In the genomic region with DNA sequence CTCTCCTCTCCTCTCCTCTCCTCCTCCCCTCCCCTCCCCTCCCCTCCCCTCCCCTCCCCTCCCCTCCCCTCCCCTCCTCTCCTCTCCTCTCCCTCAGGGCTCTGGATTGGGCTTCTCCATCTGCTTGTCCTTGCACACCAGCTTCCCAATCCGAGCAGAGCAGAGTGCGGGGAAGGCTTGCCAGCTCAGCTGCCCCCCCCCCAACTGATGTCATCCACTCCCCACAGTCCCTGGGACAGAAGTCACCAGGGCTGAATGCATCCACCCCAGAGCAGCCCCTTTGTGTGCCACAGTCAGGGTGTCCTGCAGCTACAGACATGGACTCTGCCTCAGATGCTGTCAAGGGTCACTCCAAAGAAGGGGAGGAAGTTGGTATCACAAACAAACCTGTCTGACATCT, we compare ENCODE assay signal across 16 mouse cellular contexts. TPM values are rescaled to one million over a fixed set of nuclear protein-coding genes. Genes with fewer than 3 reads are reported as not detected.
DNase-seq lines count a peak whose midpoint lies in the region; ATAC-seq and TF ChIP-seq lines count a peak whose summit lies in the region.
"Had no signal": no experiment of that assay in that cellular context is flagged by ENCODE, and none has a peak within 500 bp of the region (broad histone marks: within the 10 kb centered on the region; RNA-seq: fewer than 3 reads in every experiment).

No protein-coding gene starts in this region.

- H3K4me2 ChIP-seq in midbrain, embryonic 12.5 days (replicated peaks), result peak overlapping the region; percentile 38; the same call in 1 of the 2 replicates
- no peak overlapping the region for H3K4me2 ChIP-seq in intestine, postnatal 0 days (replicated peaks; ENCODE audit: low read depth)
- H3K4me2 ChIP-seq: intestine, embryonic 15.5 days; lung, embryonic 14.5 days had no signal

- 52% methylated on average over 2 of the region's 2 CpGs for WGBS in embryonic facial prominence, embryonic 10.5 days
- WGBS in hindbrain, embryonic 10.5 days, result 18% methylated on average over 2 of the region's 2 CpGs
- WGBS in midbrain, embryonic 12.5 days, result 17% methylated on average over 1 of the region's 2 CpGs
- 67% methylated on average over 2 of the region's 2 CpGs for WGBS in intestine, postnatal 0 days

- 0 out of 2 replicates have a peak overlapping the region, but pooled peaks have one; percentile 37 for H3K9ac ChIP-seq in midbrain, embryonic 12.5 days (replicated peaks)
- no peak overlapping the region for H3K9ac ChIP-seq in intestine, postnatal 0 days (ENCODE audit: low read depth, low read length)
- H3K9ac ChIP-seq: intestine, embryonic 15.5 days; lung, embryonic 14.5 days had no signal

- peaks cover 36% of the 10 kb centered on the region for H3K4me1 ChIP-seq in embryonic facial prominence, embryonic 10.5 days
- H3K4me1 ChIP-seq in hindbrain, embryonic 10.5 days (replicated peaks), result peaks cover 44% of the 10 kb centered on the region
- peaks cover 28% of the 10 kb centered on the region for H3K4me1 ChIP-seq in midbrain, embryonic 12.5 days
- H3K4me1 ChIP-seq in intestine, postnatal 0 days (replicated peaks; ENCODE audit: control insufficient read depth, insufficient read depth, low read length), result no peaks in the 10 kb centered on the region

- H3K36me3 ChIP-seq in embryonic facial prominence, embryonic 10.5 days (replicated peaks), result no peaks in the 10 kb centered on the region
- H3K36me3 ChIP-seq in hindbrain, embryonic 10.5 days, result no peaks in the 10 kb centered on the region
- no peaks in the 10 kb centered on the region for H3K36me3 ChIP-seq in midbrain, embryonic 12.5 days
- H3K36me3 ChIP-seq in intestine, postnatal 0 days (ENCODE audit: control insufficient read depth, insufficient read depth), result no peaks in the 10 kb centered on the region
- H3K36me3 ChIP-seq: intestine, embryonic 15.5 days had no signal

- DNase-seq in brain, adult 2 months (ENCODE audit: low read depth, low spot score), result peak; percentile 36
- no peak for DNase-seq in embryonic facial prominence, embryonic 10.5 days (ENCODE audit: low spot score)
- DNase-seq in hindbrain, embryonic 10.5 days (ENCODE audit: low spot score), result peak; percentile 20
- DNase-seq: cerebellum, adult 18-20 months; heart, adult 2 months; heart, postnatal 10 days; kidney, postnatal 25 days; liver; lung, embryonic 14.5 days had no signal

- no peaks in the 10 kb centered on the region for H3K9me3 ChIP-seq in embryonic facial prominence, embryonic 10.5 days
- no peaks in the 10 kb centered on the region for H3K9me3 ChIP-seq in hindbrain, embryonic 10.5 days
- no peaks in the 10 kb centered on the region for H3K9me3 ChIP-seq in midbrain, embryonic 12.5 days
- H3K9me3 ChIP-seq in intestine, postnatal 0 days (ENCODE audit: control insufficient read depth), result no peaks in the 10 kb centered on the region
- H3K9me3 ChIP-seq: intestine, embryonic 15.5 days had no signal

- ATAC-seq in midbrain, embryonic 12.5 days (ENCODE audit: low FRiP score, low read depth), result no peak
- no peak for ATAC-seq in megakaryocyte progenitor cell, adult 5-6 weeks (replicated peaks; ENCODE audit: poor library complexity)
- no peak for ATAC-seq in megakaryocyte-erythroid progenitor cell, adult 5-6 weeks (replicated peaks; ENCODE audit: low FRiP score, low TSS enrichment, poor library complexity, severe bottlenecking)
- ATAC-seq in intestine, postnatal 0 days, result no peak
- ATAC-seq: CD4-positive, CD25-positive, alpha-beta regulatory T cell, adult 4 months; intestine, embryonic 15.5 days had no signal

- no peak overlapping the region for H3K4me3 ChIP-seq in embryonic facial prominence, embryonic 10.5 days
- peak overlapping the region; percentile 34; the same call in 1 of the 2 replicates for H3K4me3 ChIP-seq in hindbrain, embryonic 10.5 days
- no peak overlapping the region for H3K4me3 ChIP-seq in midbrain, embryonic 12.5 days
- no peak overlapping the region for H3K4me3 ChIP-seq in intestine, postnatal 0 days (ENCODE audit: low read depth, low read length)
- H3K4me3 ChIP-seq: erythroblast, embryonic 14.5 days; heart, adult 2 months; intestine, embryonic 15.5 days had no signal

- peaks cover 46% of the 10 kb centered on the region for H3K27me3 ChIP-seq in embryonic facial prominence, embryonic 10.5 days (replicated peaks; ENCODE audit: low read depth, poor library complexity, severe bottlenecking)
- peaks cover 37% of the 10 kb centered on the region for H3K27me3 ChIP-seq in hindbrain, embryonic 10.5 days (ENCODE audit: insufficient read depth, poor library complexity, severe bottlenecking)
- peaks cover 20% of the 10 kb centered on the region for H3K27me3 ChIP-seq in midbrain, embryonic 12.5 days
- peaks cover 7% of the 10 kb centered on the region; the same call in 1 of the 2 replicates for H3K27me3 ChIP-seq in intestine, postnatal 0 days (replicated peaks; ENCODE audit: control insufficient read depth, insufficient read depth, low read length)

- H3K27ac ChIP-seq in embryonic facial prominence, embryonic 10.5 days (replicated peaks), result peak overlapping the region; percentile 52; the same call in 1 of the 2 replicates
- peak overlapping the region; percentile 81 for H3K27ac ChIP-seq in hindbrain, embryonic 10.5 days
- H3K27ac ChIP-seq in midbrain, embryonic 12.5 days (replicated peaks), result peak overlapping the region; percentile 80
- H3K27ac ChIP-seq in intestine, postnatal 0 days (ENCODE audit: low read depth, low read length), result no peak overlapping the region
- H3K27ac ChIP-seq: heart, adult 2 months; intestine, embryonic 15.5 days had no signal

- no peak for TF ChIP-seq CTCF in intestine, postnatal 0 days (IDR thresholded peaks at IDR 0.05; ENCODE audit: low read depth)

RNA-seq across cellular contexts. Expression of a gene that starts 4.5 kb away (rescaled TPM):
- polyA plus RNA-seq in embryonic facial prominence, embryonic 10.5 days (2016; fragmentation: Nextera tagmentation; extraction: Ambion mirVana), result 2.3 and 2.5 TPM in 2 replicates
- 5.8 and 11.7 TPM in 2 replicates for polyA plus RNA-seq in hindbrain, embryonic 10.5 days (2016; fragmentation: Nextera tagmentation; extraction: Ambion mirVana)
- polyA plus RNA-seq in midbrain, embryonic 12.5 days (2016; fragmentation: Nextera tagmentation; extraction: Ambion mirVana), result 16.0 and 17.0 TPM in 2 replicates
- not detected in 2 replicates for total RNA-seq in megakaryocyte progenitor cell, adult 5-6 weeks (2015)
- not detected in 2 replicates for total RNA-seq in megakaryocyte progenitor cell, adult 5-6 weeks (2017)
- not detected in 2 replicates for total RNA-seq in megakaryocyte-erythroid progenitor cell, adult 5-6 weeks (2014; fragmentation: Nextera tagmentation)
- not detected in 2 replicates for total RNA-seq in megakaryocyte-erythroid progenitor cell, adult 5-6 weeks (2017)
- 1.2 and 1.3 TPM in 2 replicates for polyA plus RNA-seq in intestine, postnatal 0 days (2015; fragmentation: Nextera tagmentation; extraction: Ambion mirVana)
- polyA plus RNA-seq: CD4-positive, CD25-positive, alpha-beta regulatory T cell, adult 4 months; heart, adult 2 months had no signal
